Mouse (Mus musculus) adrenal gland, adult (tissue): ENCODE data around the gene a.

Experiments used
- DNase-seq, 2 experiments: peaks; one replicate each; pipeline ENCODE4 v3.0.0; 2022 to 2023; ENCODE audit warnings: low spot score in 1 of 2; ENCODE audit not compliant: inconsistent age in 2 of 2

a gene

GRCm38 (mm10) chr2:154782361-154782760 lies 8.8 kb upstream of the a start:
- no peak for DNase-seq

- DNase-seq = no peak
Observed at GRCm38 (mm10) chr2:154782856-154783650, 8.1 kb upstream of the a start.

- peak in 1 of 2 experiments; percentile 42 for DNase-seq
Observed at GRCm38 (mm10) chr2:154785284-154785683, 5.9 kb upstream of the a start.

DNA sequence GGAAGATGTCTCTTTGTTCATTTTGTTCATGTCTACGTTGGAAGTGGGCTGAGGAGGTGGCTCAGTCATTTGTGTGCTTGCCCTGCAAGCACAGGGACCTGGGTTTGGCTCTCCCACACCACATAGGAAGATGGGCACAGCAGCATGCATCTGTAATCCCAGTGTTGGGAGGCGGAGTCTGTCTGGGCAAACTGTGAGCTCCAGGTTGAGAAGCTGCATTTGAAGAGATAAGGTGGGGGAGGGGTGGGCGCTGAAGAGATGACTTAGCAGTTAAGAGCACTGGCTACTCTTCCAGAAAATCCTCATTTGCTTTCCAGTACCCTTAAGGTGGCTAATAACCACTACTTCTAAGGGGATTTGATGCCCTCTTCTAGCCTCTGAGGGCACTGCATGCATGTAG lies 5.0 kb upstream of the a start:
- DNase-seq = no peak

GRCm38 (mm10) chr2:154786776-154787175 lies 4.4 kb upstream of the a start:
- peak; percentile 54 to 57 for DNase-seq

- peak in 1 of 2 experiments; percentile 56 for DNase-seq
Observed at GRCm38 (mm10) chr2:154789381-154789780, 1.8 kb upstream of the a start.

- peak; percentile 66 to 85 for DNase-seq
Observed at GRCm38 (mm10) chr2:154789977-154790655, 1.1 kb upstream of the a start.

- peak; percentile 89 to 94 for DNase-seq
Observed at GRCm38 (mm10) chr2:154791661-154792642, 750 bp downstream of the a start.

- DNase-seq = no peak
Observed at GRCm38 (mm10) chr2:154803372-154803771, 12.2 kb downstream of the a start.

GRCm38 (mm10) chr2:154803845-154804244 lies 12.6 kb downstream of the a start:
- DNase-seq = no peak

DNA sequence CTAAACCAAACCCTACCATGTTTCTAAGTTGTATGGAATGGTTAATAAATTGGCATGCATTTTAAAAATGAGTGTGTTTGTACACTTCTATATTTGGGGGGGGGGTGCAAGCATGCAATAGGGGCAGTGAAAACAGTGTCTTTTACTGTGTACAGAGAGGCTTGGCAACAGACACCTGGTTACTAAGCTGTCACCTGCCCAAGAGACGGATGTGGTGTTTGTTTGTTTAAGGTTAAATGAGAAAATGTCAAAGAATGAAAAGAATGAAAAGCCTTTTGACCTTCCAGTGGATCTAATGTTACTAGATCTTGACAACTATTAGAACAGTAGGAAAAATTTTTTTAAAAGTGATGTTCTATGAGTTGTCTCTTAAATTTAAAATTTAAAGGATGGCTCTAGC lies 16.5 kb downstream of the a start:
- DNase-seq = no peak

DNA sequence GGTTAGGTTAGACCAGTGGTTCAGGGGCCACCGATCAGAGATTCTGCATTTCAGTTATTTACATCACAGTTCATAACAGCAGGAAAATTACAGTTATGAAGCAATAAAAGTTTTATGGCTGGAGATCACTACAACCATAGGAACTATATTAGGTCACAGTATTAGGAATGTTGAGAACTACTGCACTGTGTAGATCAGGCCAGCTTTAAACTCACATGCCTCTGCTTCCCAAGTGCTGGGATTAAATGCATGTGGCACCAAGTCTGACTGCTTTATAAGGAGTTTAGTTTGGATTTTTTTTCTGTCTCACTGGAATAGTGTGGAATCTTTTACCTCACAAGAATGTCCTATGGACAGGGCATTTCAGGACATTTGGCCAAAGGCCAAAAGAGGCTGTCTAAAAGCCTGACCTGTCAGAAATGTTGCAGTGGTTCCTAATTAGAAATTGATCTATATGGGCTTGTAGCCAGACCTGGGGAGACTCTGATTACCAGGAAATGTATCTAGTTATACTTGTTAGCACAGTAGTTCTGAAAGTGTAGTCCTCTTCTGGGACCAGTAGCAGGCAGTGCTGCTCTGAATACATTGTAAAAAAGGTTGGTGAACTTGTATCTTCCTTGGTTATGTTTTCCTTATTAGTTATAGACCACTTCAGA lies 18.0 kb downstream of the a start:
- DNase-seq = peak in 1 of 2 experiments; percentile 79

- DNase-seq = no peak
Observed at GRCm38 (mm10) chr2:154810821-154811220, 19.6 kb downstream of the a start.

DNA sequence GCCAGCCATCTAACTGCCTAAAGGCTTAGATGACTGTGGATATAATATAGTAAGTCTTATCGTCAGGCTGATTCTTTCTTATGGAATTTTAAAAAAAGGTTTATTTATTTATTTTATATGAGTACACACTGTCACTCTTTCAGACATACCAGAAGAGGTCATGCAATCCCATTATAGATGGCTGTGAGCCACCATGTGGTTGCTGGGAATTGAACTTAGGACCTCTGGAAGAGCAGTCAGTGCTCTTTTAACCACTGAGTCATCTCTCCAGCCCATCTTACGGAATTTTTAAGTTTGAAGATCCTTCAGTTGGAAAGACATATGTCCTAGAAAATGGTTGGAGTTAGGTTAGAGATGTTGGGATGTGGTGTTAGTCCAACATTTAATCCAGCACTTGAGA lies 22.2 kb downstream of the a start:
- no peak for DNase-seq

DNA sequence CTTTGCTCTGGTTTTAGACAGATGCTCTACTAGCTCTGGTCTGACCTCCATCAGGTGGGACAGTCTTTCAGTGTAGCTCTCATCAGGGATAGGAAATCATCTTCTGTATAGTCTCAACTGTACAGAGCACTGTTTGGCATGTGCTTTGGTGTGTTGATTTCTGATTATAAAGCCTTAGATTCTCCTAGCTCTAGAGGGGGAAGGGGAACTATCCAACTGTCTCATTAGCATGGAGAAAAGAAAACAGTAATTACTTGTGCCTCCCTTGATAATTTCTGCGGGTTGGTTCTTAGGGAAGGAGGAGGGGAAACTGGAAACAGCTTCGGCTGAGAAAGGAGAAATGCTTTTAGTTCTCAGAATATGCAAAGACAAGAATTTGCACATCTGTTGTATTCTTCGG lies 25.9 kb downstream of the a start:
- no peak for DNase-seq

DNA sequence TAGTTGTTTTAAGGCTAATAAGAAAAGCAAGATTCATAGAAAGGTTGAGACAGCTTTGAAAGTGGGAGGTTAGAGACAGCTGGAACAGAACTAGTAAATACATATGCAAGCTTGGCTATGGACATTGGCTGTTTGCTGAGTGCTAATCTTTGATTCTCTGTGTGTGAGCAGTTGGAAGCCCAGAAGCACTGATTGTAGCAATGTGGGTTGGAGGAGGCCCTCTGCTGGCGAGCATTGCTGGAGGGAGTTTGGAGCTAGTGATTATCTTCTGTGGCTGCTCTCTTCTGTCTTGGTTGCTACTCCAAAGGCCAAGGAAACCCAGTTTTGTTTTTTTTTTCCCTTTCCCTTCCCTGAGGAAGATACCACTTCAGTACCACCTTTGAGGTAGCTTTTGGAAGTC lies 26.6 kb downstream of the a start:
- peak; percentile 49 to 81 for DNase-seq

GRCm38 (mm10) chr2:154818599-154818998 lies 27.4 kb downstream of the a start:
- DNase-seq = no peak

DNA sequence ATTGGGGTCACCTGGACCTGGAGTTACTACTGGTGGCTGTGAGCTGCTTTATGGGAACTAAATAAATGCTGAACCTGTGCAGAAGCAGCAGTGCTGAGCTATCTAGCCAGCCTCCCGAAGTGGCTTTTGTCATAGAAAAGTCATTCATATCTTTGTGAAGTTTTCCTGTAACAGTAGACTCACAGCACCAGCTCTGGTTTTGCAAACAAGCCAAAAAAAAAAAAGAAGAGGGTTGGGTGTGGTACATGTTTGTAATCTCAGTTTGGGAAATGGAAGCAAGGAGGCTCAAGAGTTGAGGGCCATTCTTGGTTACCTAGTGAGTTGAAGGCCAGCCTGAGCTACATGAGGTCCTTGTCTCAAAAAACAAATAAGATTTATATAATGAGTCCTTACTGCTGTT lies 29.1 kb downstream of the a start:
- DNase-seq = peak in 1 of 2 experiments; percentile 40

DNA sequence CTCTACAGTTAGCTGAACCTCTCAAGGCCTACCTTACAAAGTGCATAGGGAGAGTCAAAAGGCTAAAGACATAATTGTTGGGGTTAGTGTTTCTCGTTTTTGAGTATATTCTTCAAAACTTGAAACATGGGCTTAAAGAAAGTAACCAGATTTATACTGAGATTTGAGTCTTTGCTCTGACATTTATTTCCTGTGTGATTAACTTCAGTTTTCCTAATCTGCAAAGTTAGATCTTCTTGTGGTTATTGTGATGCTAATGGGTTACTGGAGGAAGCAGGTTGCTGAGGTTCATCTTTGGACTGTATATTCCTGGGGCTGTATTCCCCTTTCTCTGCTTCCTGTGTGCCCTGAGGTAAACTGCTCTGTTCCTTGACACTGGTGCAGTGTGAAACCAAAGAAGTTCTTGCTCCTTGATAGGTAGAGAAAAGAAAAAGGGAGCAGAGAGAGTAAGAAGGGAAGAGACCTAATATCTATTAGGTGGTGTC lies 34.9 kb downstream of the a start:
- DNase-seq = no peak

- DNase-seq = no peak
Observed at GRCm38 (mm10) chr2:154827521-154827920, 36.3 kb downstream of the a start.

DNA sequence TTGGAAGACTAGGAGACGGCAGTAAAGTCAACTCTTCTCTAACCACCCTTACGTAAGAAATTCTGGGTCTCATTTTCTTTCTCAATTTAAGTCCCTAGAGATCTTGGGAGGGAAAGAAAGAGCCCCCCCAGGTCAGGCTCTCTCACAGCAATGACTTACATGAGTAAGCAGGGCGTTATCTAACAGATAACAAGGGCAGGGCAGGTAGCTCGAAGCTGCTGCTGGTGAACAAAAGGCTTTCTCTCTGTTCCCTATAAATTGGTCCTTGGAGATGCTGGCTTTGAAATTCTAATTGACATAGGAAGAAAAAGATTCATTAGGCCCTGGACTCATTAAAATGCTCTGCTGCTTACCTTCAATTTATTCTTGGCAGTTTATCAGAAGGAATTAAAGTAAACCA lies 41.3 kb downstream of the a start:
- peak in 1 of 2 experiments; percentile 48 for DNase-seq
